Mouse (Mus musculus): Measurements from ENCODE around the gene Dpf3.

The Dpf3 gene

GRCm38 (mm10) chr12:83496336-83496735 lies 8.8 kb upstream of the Dpf3 start:
- DNase-seq (ENCODE audit: low spot score) = no peak

GRCm38 (mm10) chr12:83495961-83496282 lies 8.4 kb upstream of the Dpf3 start:
- DNase-seq (ENCODE audit: low spot score) = no peak

- DNase-seq (ENCODE audit: low spot score) = no peak
Observed at GRCm38 (mm10) chr12:83495248-83495960, 7.9 kb upstream of the Dpf3 start.

GRCm38 (mm10) chr12:83494196-83494595 lies 6.7 kb upstream of the Dpf3 start:
- DNase-seq (ENCODE audit: low spot score) = peak; percentile 66

GRCm38 (mm10) chr12:83492808-83493207 lies 5.3 kb upstream of the Dpf3 start:
- DNase-seq (ENCODE audit: low spot score) = peak; percentile 75

GRCm38 (mm10) chr12:83491609-83492008 lies 4.1 kb upstream of the Dpf3 start:
- DNase-seq (ENCODE audit: low spot score) = no peak

- no peak for DNase-seq (ENCODE audit: low spot score)
Observed at GRCm38 (mm10) chr12:83489748-83490147, 2.2 kb upstream of the Dpf3 start.

GRCm38 (mm10) chr12:83488211-83488941 lies 860 bp upstream of the Dpf3 start:
- DNase-seq (ENCODE audit: low spot score) = no peak

- DNase-seq (ENCODE audit: low spot score) = peak; percentile 41
Observed at GRCm38 (mm10) chr12:83486671-83487461, 650 bp downstream of the Dpf3 start.

- DNase-seq (ENCODE audit: low spot score) = no peak
Observed at GRCm38 (mm10) chr12:83485911-83486670, 1.4 kb downstream of the Dpf3 start.

- no peak for DNase-seq (ENCODE audit: low spot score)
Observed at GRCm38 (mm10) chr12:83484855-83485745, 2.4 kb downstream of the Dpf3 start.

- DNase-seq (ENCODE audit: low spot score) = no peak
Observed at GRCm38 (mm10) chr12:83483653-83484052, 3.9 kb downstream of the Dpf3 start.

GRCm38 (mm10) chr12:83481439-83481838 lies 6.1 kb downstream of the Dpf3 start:
- DNase-seq (ENCODE audit: low spot score) = no peak

GRCm38 (mm10) chr12:83479818-83480401 lies 7.6 kb downstream of the Dpf3 start:
- no peak for DNase-seq (ENCODE audit: low spot score)

GRCm38 (mm10) chr12:83479140-83479539 lies 8.4 kb downstream of the Dpf3 start:
- DNase-seq (ENCODE audit: low spot score) = no peak

GRCm38 (mm10) chr12:83476277-83476676 lies 11.2 kb downstream of the Dpf3 start:
- DNase-seq (ENCODE audit: low spot score) = no peak

GRCm38 (mm10) chr12:83475419-83475818 lies 12.1 kb downstream of the Dpf3 start:
- DNase-seq (ENCODE audit: low spot score) = no peak

- DNase-seq (ENCODE audit: low spot score) = no peak
Observed at GRCm38 (mm10) chr12:83473987-83474600, 13.4 kb downstream of the Dpf3 start.

- no peak for DNase-seq (ENCODE audit: low spot score)
Observed at GRCm38 (mm10) chr12:83471760-83472159, 15.8 kb downstream of the Dpf3 start.

GRCm38 (mm10) chr12:83470085-83470484 lies 17.4 kb downstream of the Dpf3 start:
- DNase-seq (ENCODE audit: low spot score) = no peak

Measured in testis, postnatal 14 days (tissue).